Mouse (Mus musculus) liver, embryonic 14.5 days (tissue): ENCODE results near the gene Kcnk16. TPM values are rescaled to one million over a fixed set of nuclear protein-coding genes. Genes with fewer than 3 reads are reported as not detected.

Source experiments
- ATAC-seq: fragments of 200-750 bp; cut with Nextera tagmentation; 2 replicates; pipeline ENCODE4 v1.8.0; 2017; ENCODE audit warnings: moderate number of reproducible peaks, mild to moderate bottlenecking, moderate library complexity; ENCODE audit not compliant: insufficient read depth
- DNase-seq, 3 experiments: peaks; one replicate each; pipeline ENCODE4 v3.0.0-alpha.2; 2012 to 2013; ENCODE audit warnings: low read depth in 3 of 3, low spot score in 3 of 3
- H3K27ac ChIP-seq: fragments of 300-500 bp; sonication (generic); 2 replicates; pipeline ENCODE4 v1.5.1; 2014; ENCODE audit warnings: moderate library complexity, mild to moderate bottlenecking, control low read depth, inconsistent platforms
- H3K27me3 ChIP-seq: fragments of 300-500 bp; sonication (generic); 2 replicates; pipeline ENCODE4 v1.6.1; 2014; ENCODE audit warnings: mild to moderate bottlenecking, low read length, moderate library complexity; ENCODE audit not compliant: control insufficient read depth, insufficient read depth
- H3K36me3 ChIP-seq: fragments of 300-500 bp; sonication (generic); replicated peaks from 2 replicates; pipeline ENCODE4 v1.6.1; 2014; ENCODE audit warnings: low read depth; ENCODE audit not compliant: control insufficient read depth, insufficient read depth
- H3K4me1 ChIP-seq, 2 experiments: fragments of 200-500 bp in 1 of 2; fragments of 300-500 bp in 1 of 2; sonication (generic) in 1 of 2; replicated peaks; 2 replicates each; pipeline ENCODE4 v1.6.1; 2012 to 2014; ENCODE audit warnings: antibody characterized with exemption in 1 of 2, inconsistent platforms in 1 of 2, low read length in 1 of 2; ENCODE audit not compliant: control insufficient read depth in 2 of 2, insufficient read depth in 2 of 2
- H3K4me2 ChIP-seq: fragments of 300-500 bp; sonication (generic); 2 replicates; pipeline ENCODE4 v1.6.1; 2014; ENCODE audit warnings: low read depth, mild to moderate bottlenecking, control low read depth, moderate library complexity
- H3K4me3 ChIP-seq, 2 experiments: fragments of 200-500 bp in 1 of 2; fragments of 300-500 bp in 1 of 2; sonication (generic) in 1 of 2; 2 replicates each; pipeline ENCODE4 v1.5.1; 2012 to 2014; ENCODE audit warnings: low read depth in 2 of 2, low read length in 2 of 2, mild to moderate bottlenecking in 2 of 2, control low read depth in 1 of 2, inconsistent platforms in 1 of 2, moderate library complexity in 1 of 2; ENCODE audit not compliant: insufficient read depth in 1 of 2
- H3K9ac ChIP-seq: fragments of 300-500 bp; sonication (generic); replicated peaks from 2 replicates; pipeline ENCODE4 v1.6.1; 2014; ENCODE audit warnings: mild to moderate bottlenecking, control low read depth, moderate library complexity
- H3K9me3 ChIP-seq: fragments of 300-500 bp; sonication (generic); 2 replicates; pipeline ENCODE4 v1.6.1; 2016; ENCODE audit warnings: low read length, mixed read lengths; ENCODE audit not compliant: control insufficient read depth
- CTCF ChIP-seq: IDR thresholded peaks from 2 replicates; pipeline ENCODE4 v1.5.1; 2016; ENCODE audit warnings: antibody characterized with exemption, low read depth, control low read depth
- EP300 ChIP-seq: IDR thresholded peaks from 2 replicates; pipeline ENCODE4 v1.6.1; 2016; ENCODE audit warnings: antibody characterized with exemption, low read depth
- WGBS: fragments of 180-500 bp; shearing (Covaris S2); extraction: QIAGEN DNeasy Blood & Tissue Kit; methylation state at CpG from one replicate; pipeline ENCODE4 v1.1.7; 2014; ENCODE audit not compliant: insufficient replicate concordance; 5-methylcytosine and 5-hydroxymethylcytosine counted together
- polyA plus RNA-seq, 2 experiments: library from polyadenylated mRNA; depleted of rRNA in 1 of 2; stranded (reverse) in 1 of 2; unstranded in 1 of 2; fragments of >200 nt; fragmentation: Nextera tagmentation in 1 of 2; extraction: Ambion mirVana in 1 of 2; gene quantifications; 2 replicates each; pipeline versions ENCODE4 v1.2.1 to v1.2.3; 2012 to 2014

Kcnk16 gene
- polyA plus RNA-seq, 2 experiments: 5.4 to 8.8 TPM

GRCm38 (mm10) chr14:20230063-20230491 lies 38.9 kb downstream of the Kcnk16 start:
- DNase-seq (no peak), ATAC-seq (no peak)
- H3K9ac ChIP-seq: no peak overlapping the region
- no peak overlapping the region for H3K4me2 ChIP-seq
- WGBS: 54% methylated on average over 7 of the region's 7 CpGs
- H3K36me3 ChIP-seq: no peaks in the 10 kb centered on the region
- H3K27me3 ChIP-seq: no peaks in the 10 kb centered on the region
- H3K4me3 ChIP-seq: no peak overlapping the region
- H3K27ac ChIP-seq: no peak overlapping the region
- no peaks in the 10 kb centered on the region for H3K9me3 ChIP-seq
- H3K4me1 ChIP-seq: peaks cover 0 to 6% of the 10 kb centered on the region in 2 experiments; a peak in 2 of 4 replicates
- TF ChIP-seq CTCF: no peak
- no peak for TF ChIP-seq EP300

DNA sequence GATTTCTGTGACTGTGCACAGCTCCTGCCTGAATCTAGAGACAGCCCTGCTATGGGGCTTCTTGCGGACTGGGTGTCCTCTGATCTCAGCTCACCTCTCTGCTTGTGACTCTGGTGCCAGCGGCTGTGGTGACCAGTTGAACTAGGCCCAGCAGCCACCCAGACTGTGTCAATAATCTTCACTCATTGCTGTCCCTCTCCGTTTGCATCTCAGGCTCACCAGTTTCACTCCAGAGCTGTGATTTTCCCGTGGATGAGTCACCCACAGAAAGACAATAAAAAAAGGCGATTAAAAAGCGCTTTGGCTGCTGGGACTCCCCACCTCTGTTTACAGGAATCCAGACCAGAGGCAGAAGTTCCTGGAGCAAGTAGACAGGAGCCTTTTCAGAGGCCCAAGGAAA lies 39.6 kb downstream of the Kcnk16 start:
- no peak overlapping the region for H3K4me3 ChIP-seq

GRCm38 (mm10) chr14:20228336-20228735 lies 40.7 kb downstream of the Kcnk16 start:
- DNase-seq (no peak), ATAC-seq (no peak)
- H3K9ac ChIP-seq: no peak overlapping the region
- TF ChIP-seq CTCF: no peak
- no peak for TF ChIP-seq EP300
- no peak overlapping the region for H3K27ac ChIP-seq
- no peaks in the 10 kb centered on the region for H3K27me3 ChIP-seq
- no peaks in the 10 kb centered on the region for H3K9me3 ChIP-seq
- 21% methylated on average over 4 of the region's 4 CpGs for WGBS
- peaks cover 0 to 6% of the 10 kb centered on the region in 2 experiments; a peak in 2 of 4 replicates for H3K4me1 ChIP-seq
- no peak overlapping the region for H3K4me3 ChIP-seq
- no peak overlapping the region for H3K4me2 ChIP-seq
- no peaks in the 10 kb centered on the region for H3K36me3 ChIP-seq

More for the DNA sequence above, 39.6 kb downstream of the Kcnk16 start:
- Histone ChIP-seq H3K4me1 (peaks cover 0 to 6% of the 10 kb centered on the region in 2 experiments; a peak in 2 of 4 replicates), H3K27ac (no peak overlapping the region), H3K4me2 (no peak overlapping the region), H3K27me3 (no peaks in the 10 kb centered on the region), H3K9ac (no peak overlapping the region), H3K9me3 (no peaks in the 10 kb centered on the region), H3K36me3 (no peaks in the 10 kb centered on the region)
- WGBS: 60% methylated on average over 6 of the region's 6 CpGs
- TF ChIP-seq CTCF: no peak
- TF ChIP-seq EP300: no peak
- no peak for DNase-seq
- no peak for ATAC-seq

DNA sequence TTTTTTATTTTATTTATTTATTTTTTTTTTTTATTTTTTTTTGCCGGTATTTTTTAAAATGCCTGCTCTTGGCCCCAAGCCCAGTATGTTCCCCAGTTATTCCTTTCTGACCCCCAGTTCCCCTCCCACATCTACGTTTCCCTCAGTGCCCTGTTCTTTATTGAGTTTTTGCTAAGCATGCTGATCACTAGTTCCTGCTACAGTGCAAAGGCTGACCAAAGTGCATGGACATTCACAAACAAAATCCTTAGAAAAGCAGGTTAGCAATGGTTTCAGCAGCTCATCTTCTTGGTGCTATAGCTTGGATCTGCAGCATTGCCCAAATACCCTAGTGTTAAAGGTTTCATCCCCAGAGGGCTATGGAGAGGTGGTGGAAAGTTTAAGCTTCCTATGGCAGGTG lies 42.0 kb downstream of the Kcnk16 start:
- Histone ChIP-seq H3K9me3 (no peaks in the 10 kb centered on the region), H3K4me3 (no peak overlapping the region), H3K27me3 (no peaks in the 10 kb centered on the region), H3K27ac (no peak overlapping the region), H3K4me1 (peaks cover 0 to 6% of the 10 kb centered on the region in 2 experiments; a peak in 2 of 4 replicates), H3K4me2 (no peak overlapping the region), H3K9ac (no peak overlapping the region), H3K36me3 (no peaks in the 10 kb centered on the region)
- 50% methylated on average over 2 of the region's 2 CpGs for WGBS
- TF ChIP-seq CTCF: no peak
- no peak for TF ChIP-seq EP300
- no peak for ATAC-seq
- DNase-seq: no peak

GRCm38 (mm10) chr14:20226488-20226887 lies 42.5 kb downstream of the Kcnk16 start:
- WGBS: 60% methylated on average over 7 of the region's 7 CpGs

More at GRCm38 (mm10) chr14:20226488-20226887, 42.5 kb downstream of the Kcnk16 start:
- no peak overlapping the region for H3K9ac ChIP-seq
- H3K27ac ChIP-seq: no peak overlapping the region
- no peaks in the 10 kb centered on the region for H3K9me3 ChIP-seq
- no peak overlapping the region for H3K4me3 ChIP-seq
- no peaks in the 10 kb centered on the region for H3K36me3 ChIP-seq
- ATAC-seq: no peak
- TF ChIP-seq CTCF (no peak), EP300 (no peak)
- no peak overlapping the region for H3K4me2 ChIP-seq
- no peak for DNase-seq
- H3K4me1 ChIP-seq: peaks cover 0 to 6% of the 10 kb centered on the region in 2 experiments; a peak in 2 of 4 replicates
- no peaks in the 10 kb centered on the region for H3K27me3 ChIP-seq
